ENCODE assay signal across 22 mouse cellular contexts in the genomic region with DNA sequence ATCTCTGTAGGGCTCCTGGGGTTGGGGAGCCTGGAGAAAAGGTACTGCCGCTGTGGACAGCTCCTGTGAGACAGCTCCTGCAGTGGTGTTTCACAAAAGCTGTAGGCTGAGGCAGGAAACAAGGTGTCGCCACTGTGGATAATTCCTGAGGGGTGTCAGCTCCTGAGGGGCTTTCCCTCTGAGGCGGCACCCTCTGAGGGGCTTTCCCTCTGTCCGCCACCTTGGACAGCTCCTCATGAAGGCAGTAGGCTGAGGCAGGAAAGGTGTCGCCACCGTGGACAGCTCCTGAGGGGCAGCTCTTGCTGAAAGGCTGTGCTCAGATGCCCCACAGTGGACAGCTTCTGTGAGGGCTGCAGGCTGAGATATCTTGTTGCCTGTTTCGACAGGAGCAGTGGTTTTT.
DNase-seq lines count a peak whose midpoint lies in the region; ATAC-seq and TF ChIP-seq lines count a peak whose summit lies in the region.
"Had no signal": no experiment of that assay in that cellular context is flagged by ENCODE, and none has a peak within 500 bp of the region (broad histone marks: within the 10 kb centered on the region; RNA-seq: fewer than 3 reads in every experiment).

No protein-coding gene starts in this region.

- DNase-seq in heart, adult 11 months, result peak; percentile 72
- DNase-seq in heart, postnatal 36 days, result no peak
- DNase-seq in CH12.LX (ENCODE audit: extremely low read depth) (peak; percentile 21), ES-E14 (ENCODE audit: low read depth, low spot score) (peak; percentile 43), WW6 (ENCODE audit: low read depth, low spot score) (peak; percentile 28)
- DNase-seq in hindbrain, embryonic 14.5 days (ENCODE audit: low spot score), result no peak
- no peak for DNase-seq in left cerebral cortex, postnatal 10 days (ENCODE audit: extremely low spot score in 1 of 2, low spot score in 2 of 2)
- DNase-seq: adrenal gland, postnatal 14 days; cerebellum, adult 18-20 months; cerebellum, adult 9-11 months; cerebellum, postnatal 36 days; forebrain, postnatal 0 days; gastrocnemius, adult 2 months; gastrocnemius, postnatal 36 days; heart, adult 18-20 months; kidney, adult 11 months had no signal

- no peak for TF ChIP-seq RAD21 in CH12.LX (IDR thresholded peaks at IDR 0.05; ENCODE audit: low read depth, low read length)

- ATAC-seq in hindbrain, embryonic 14.5 days (ENCODE audit: low FRiP score), result no peak
- no peak for ATAC-seq in liver, embryonic 12.5 days
- ATAC-seq: activated CD4-positive, CD25-positive, alpha-beta regulatory T cell, adult 4 months; forebrain, embryonic 13.5 days; forebrain, postnatal 0 days; hindbrain, postnatal 0 days had no signal

- no peak for TF ChIP-seq CTCF in CH12.LX (conservative IDR thresholded peaks at IDR 0.05 in 1 of 2, IDR thresholded peaks at IDR 0.05 in 1 of 2; ENCODE audit: low read depth in 2 of 2, low read length in 2 of 2)

- in situ Hi-C loops in CH12.LX (cut with MboI; ENCODE audit: low pct_ligation_motif_present, low pct_unique_long_range_greater_than_20kb, low sequenced_read_pairs), result no loop called here
- in situ Hi-C loops in ES-E14 (cut with MboI; ENCODE audit: low sequenced_read_pairs in 2 of 2, unreplicated experiment in 2 of 2), result no loop called here

- H3K4me3 ChIP-seq in CH12.LX (replicated peaks in 1 of 3; ENCODE audit: low read depth in 2 of 3, low read length in 2 of 3, poor library complexity in 1 of 3) (no peak overlapping the region), ES-E14 (ENCODE audit: insufficient read depth in 1 of 2, low read depth in 1 of 2, low read length in 2 of 2, poor library complexity in 1 of 2, severe bottlenecking in 1 of 2) (no peak overlapping the region)
- no peak overlapping the region for H3K4me3 ChIP-seq in hindbrain, embryonic 14.5 days (replicated peaks; ENCODE audit: low read length)
- H3K4me3 ChIP-seq in liver, embryonic 12.5 days, result no peak overlapping the region
- H3K4me3 ChIP-seq: embryonic facial prominence, embryonic 13.5 days; forebrain, embryonic 13.5 days; gastrocnemius, adult 2 months; heart, embryonic 12.5 days had no signal

- TF ChIP-seq POLR2A in CH12.LX (IDR thresholded peaks at IDR 0.05; ENCODE audit: low read depth, low read length), result no peak

- WGBS in hindbrain, embryonic 14.5 days, result 88% methylated on average over 7 of the region's 7 CpGs
- 54% methylated on average over 7 of the region's 7 CpGs for WGBS in liver, embryonic 12.5 days (ENCODE audit: insufficient replicate concordance)

- H3K79me2 ChIP-seq in CH12.LX (replicated peaks; ENCODE audit: control insufficient read depth, extremely low read depth, insufficient read depth, poor library complexity, severe bottlenecking), result no peaks in the 10 kb centered on the region

- H3K9me3 ChIP-seq in CH12.LX (replicated peaks; ENCODE audit: low read length) (peaks cover 9% of the 10 kb centered on the region), ES-E14 (ENCODE audit: control insufficient read depth, insufficient read depth, low read depth, low read length) (no peaks in the 10 kb centered on the region)
- H3K9me3 ChIP-seq in hindbrain, embryonic 14.5 days (ENCODE audit: control insufficient read depth, low read length), result no peaks in the 10 kb centered on the region
- peaks cover 8% of the 10 kb centered on the region; the same call in 1 of the 2 replicates for H3K9me3 ChIP-seq in liver, embryonic 12.5 days (replicated peaks)
- H3K9me3 ChIP-seq: forebrain, embryonic 13.5 days had no signal

- H3K4me2 ChIP-seq in CH12.LX (ENCODE audit: insufficient read depth, low read depth, poor library complexity, severe bottlenecking), result no peak overlapping the region
- H3K4me2 ChIP-seq in hindbrain, embryonic 14.5 days (replicated peaks), result no peak overlapping the region
- no peak overlapping the region for H3K4me2 ChIP-seq in liver, embryonic 12.5 days
- H3K4me2 ChIP-seq: embryonic facial prominence, embryonic 13.5 days; forebrain, embryonic 13.5 days; heart, embryonic 12.5 days had no signal

- H3K36me3 ChIP-seq in CH12.LX (replicated peaks in 1 of 2; ENCODE audit: control insufficient read depth in 1 of 2, insufficient read depth in 1 of 2, low read length in 1 of 2) (no peaks in the 10 kb centered on the region), ES-E14 (ENCODE audit: control insufficient read depth, insufficient read depth, low read length, poor library complexity, severe bottlenecking) (no peaks in the 10 kb centered on the region)
- no peaks in the 10 kb centered on the region for H3K36me3 ChIP-seq in hindbrain, embryonic 14.5 days (replicated peaks; ENCODE audit: control insufficient read depth, insufficient read depth)
- H3K36me3 ChIP-seq in liver, embryonic 12.5 days, result no peaks in the 10 kb centered on the region
- H3K36me3 ChIP-seq: embryonic facial prominence, embryonic 13.5 days; heart, embryonic 12.5 days had no signal

- H3K27ac ChIP-seq in CH12.LX (ENCODE audit: insufficient read depth, low read depth) (no peak overlapping the region), ES-E14 (ENCODE audit: insufficient read depth, low read depth, low read length, poor library complexity, severe bottlenecking) (no peak overlapping the region)
- no peak overlapping the region for H3K27ac ChIP-seq in hindbrain, embryonic 14.5 days
- H3K27ac ChIP-seq in liver, embryonic 12.5 days, result no peak overlapping the region
- H3K27ac ChIP-seq: embryonic facial prominence, embryonic 13.5 days; forebrain, embryonic 13.5 days; gastrocnemius, adult 2 months; hindbrain, postnatal 0 days had no signal

- H3K27me3 ChIP-seq in CH12.LX (replicated peaks), result peaks cover 56% of the 10 kb centered on the region
- no peaks in the 10 kb centered on the region for H3K27me3 ChIP-seq in hindbrain, embryonic 14.5 days (ENCODE audit: control insufficient read depth, insufficient read depth, low read length)
- no peaks in the 10 kb centered on the region for H3K27me3 ChIP-seq in liver, embryonic 12.5 days (replicated peaks)
- H3K27me3 ChIP-seq: embryonic facial prominence, embryonic 13.5 days; forebrain, embryonic 13.5 days had no signal

- no peak overlapping the region for H3K9ac ChIP-seq in CH12.LX (ENCODE audit: insufficient read depth, low read depth)
- no peak overlapping the region for H3K9ac ChIP-seq in ES-E14 (ENCODE audit: insufficient read depth, low read depth, low read length, poor library complexity, severe bottlenecking)
- H3K9ac ChIP-seq in hindbrain, embryonic 14.5 days, result no peak overlapping the region
- no peak overlapping the region for H3K9ac ChIP-seq in liver, embryonic 12.5 days
- H3K9ac ChIP-seq: embryonic facial prominence, embryonic 13.5 days; forebrain, embryonic 13.5 days; forebrain, postnatal 0 days; heart, embryonic 12.5 days had no signal

- dilution Hi-C loops in CH12.LX (cut with MboI; ENCODE audit: extremely low pct_ligation_motif_present, extremely low pct_unique_long_range_greater_than_20kb, low sequenced_read_pairs), result no loop called here

- intact Hi-C loops in heart, postnatal 36 days (cut with DNase I), result no loop called here
- intact Hi-C loops in left cerebral cortex, postnatal 10 days (cut with DNase I), result no loop called here

- no peak for TF ChIP-seq EP300 in CH12.LX (IDR thresholded peaks at IDR 0.05; ENCODE audit: low read length)

- H3K4me1 ChIP-seq in CH12.LX (ENCODE audit: control insufficient read depth in 1 of 2, insufficient read depth in 2 of 2) (no peaks in the 10 kb centered on the region), ES-E14 (ENCODE audit: control insufficient read depth in 2 of 2, insufficient read depth in 2 of 2, low read length in 2 of 2, poor library complexity in 1 of 2) (no peaks in the 10 kb centered on the region)
- no peaks in the 10 kb centered on the region for H3K4me1 ChIP-seq in hindbrain, embryonic 14.5 days (replicated peaks; ENCODE audit: control insufficient read depth, insufficient read depth, low read length)
- no peaks in the 10 kb centered on the region for H3K4me1 ChIP-seq in liver, embryonic 12.5 days
- H3K4me1 ChIP-seq: embryonic facial prominence, embryonic 13.5 days; forebrain, embryonic 13.5 days; heart, embryonic 12.5 days had no signal

TF ChIP-seq in CH12.LX, 34 proteins besides CTCF, POLR2A, EP300 and RAD21 (continues in another document):
- TF ChIP-seq JUN (IDR thresholded peaks at IDR 0.05; ENCODE audit: insufficient read depth, low read depth, low read length) (no peak), NRF1 (IDR thresholded peaks at IDR 0.05; ENCODE audit: low read depth, low read length) (no peak), RCOR1 (conservative IDR thresholded peaks at IDR 0.05; ENCODE audit: low read depth, low read length) (no peak), E2F4 (IDR thresholded peaks at IDR 0.05; ENCODE audit: insufficient replicate concordance, low read depth, low read length) (no peak), ZKSCAN1 (IDR thresholded peaks at IDR 0.05; ENCODE audit: borderline replicate concordance, low read depth, low read length) (no peak), USF1 (IDR thresholded peaks at IDR 0.05; ENCODE audit: low read depth, low read length) (no peak), SIN3A (IDR thresholded peaks at IDR 0.05; ENCODE audit: low read length) (no peak), ZNF384 (IDR thresholded peaks at IDR 0.05; ENCODE audit: low read depth, low read length) (no peak), ELF1 (IDR thresholded peaks at IDR 0.05; ENCODE audit: low read depth, low read length) (no peak), MAFK (IDR thresholded peaks at IDR 0.05; ENCODE audit: insufficient replicate concordance, low read length) (no peak), UBTF (IDR thresholded peaks at IDR 0.05; ENCODE audit: low read depth, low read length) (no peak), MAZ (IDR thresholded peaks at IDR 0.05; ENCODE audit: low read depth, low read length) (no peak)

TF ChIP-seq in ES-E14, 5 proteins besides CTCF, POLR2A, EP300 and RAD21:
- no peak for TF ChIP-seq HCFC1 (IDR thresholded peaks at IDR 0.05; ENCODE audit: borderline replicate concordance, insufficient read depth, low read length)
- TF ChIP-seq MAFK (IDR thresholded peaks at IDR 0.05; ENCODE audit: insufficient read depth, low read depth, low read length), result no peak
- no peak for TF ChIP-seq ZC3H11A (IDR thresholded peaks at IDR 0.05; ENCODE audit: borderline replicate concordance, low read depth, low read length)
- no peak for TF ChIP-seq CHD2 (IDR thresholded peaks at IDR 0.05; ENCODE audit: low read depth, low read length)
- TF ChIP-seq ZNF384 (IDR thresholded peaks at IDR 0.05; ENCODE audit: low read depth, low read length), result no peak

Comparison
In these comparisons a context has a peak if more than half of its experiments do, and no peak if none do; other contexts are left out.
1. DNase-seq: peak in heart, adult 11 months (single experiment), CH12.LX (single experiment), ES-E14 (single experiment) and WW6 (single experiment); none in heart, postnatal 36 days (0 of 2), hindbrain, embryonic 14.5 days (single experiment) and left cerebral cortex, postnatal 10 days (0 of 2).